Mouse (Mus musculus) midbrain, embryonic 14.5 days (tissue): Measurements from ENCODE around the gene C1qtnf9. TPM values are rescaled to one million over a fixed set of nuclear protein-coding genes. Genes with fewer than 3 reads are reported as not detected.

ENCODE experiments used
- ATAC-seq: fragments of 200-750 bp; cut with Nextera tagmentation; 2 replicates; pipeline ENCODE4 v1.8.0; 2017; ENCODE audit warnings: moderate number of reproducible peaks, moderate library complexity; ENCODE audit not compliant: low FRiP score, low TSS enrichment
- DNase-seq: peaks from one replicate; pipeline ENCODE4 v3.0.0-alpha.2; 2015
- H3K27ac ChIP-seq: fragments of 300-500 bp; sonication (generic); replicated peaks from 2 replicates; pipeline ENCODE4 v1.5.1; 2014; ENCODE audit warnings: mild to moderate bottlenecking, low read depth, low read length, moderate library complexity
- H3K27me3 ChIP-seq: fragments of 300-500 bp; sonication (generic); 2 replicates; pipeline ENCODE4 v1.6.1; 2014; ENCODE audit warnings: low read length, control low read depth, mixed read lengths; ENCODE audit not compliant: control insufficient read depth, insufficient read depth
- H3K36me3 ChIP-seq: fragments of 300-500 bp; sonication (generic); 2 replicates; pipeline ENCODE4 v1.6.1; 2014; ENCODE audit warnings: low read length, control low read depth; ENCODE audit not compliant: control insufficient read depth, insufficient read depth
- H3K4me1 ChIP-seq: fragments of 300-500 bp; sonication (generic); 2 replicates; pipeline ENCODE4 v1.6.1; 2014; ENCODE audit warnings: mild to moderate bottlenecking, antibody characterized with exemption, low read length, control low read depth; ENCODE audit not compliant: control insufficient read depth, insufficient read depth
- H3K4me2 ChIP-seq: fragments of 300-500 bp; sonication (generic); 2 replicates; pipeline ENCODE4 v1.6.1; 2014; ENCODE audit warnings: mild to moderate bottlenecking, low read length, moderate library complexity
- H3K4me3 ChIP-seq: fragments of 300-500 bp; sonication (generic); replicated peaks from 2 replicates; pipeline ENCODE4 v1.5.1; 2014; ENCODE audit warnings: low read depth, low read length
- H3K9ac ChIP-seq: fragments of 300-500 bp; sonication (generic); replicated peaks from 2 replicates; pipeline ENCODE4 v1.6.1; 2014; ENCODE audit warnings: mild to moderate bottlenecking, low read length, moderate library complexity
- H3K9me3 ChIP-seq: fragments of 300-500 bp; sonication (generic); 2 replicates; pipeline ENCODE4 v1.6.1; 2016; ENCODE audit warnings: low read length, control low read depth, mixed read lengths; ENCODE audit not compliant: control insufficient read depth
- WGBS: fragments of 180-500 bp; shearing (Covaris S2); extraction: QIAGEN DNeasy Blood & Tissue Kit; methylation state at CpG from one replicate; pipeline ENCODE4 v1.1.7; 2014; 5-methylcytosine and 5-hydroxymethylcytosine counted together
- polyA plus RNA-seq: library from polyadenylated mRNA; unstranded; fragments of >200 nt; fragmentation: Nextera tagmentation; extraction: Ambion mirVana; gene quantifications from 2 replicates; pipeline ENCODE4 v1.2.1, GENCODE M21; 2014

The C1qtnf9 gene
- polyA plus RNA-seq, 1 experiment from 2014 or later, result not detected

DNA sequence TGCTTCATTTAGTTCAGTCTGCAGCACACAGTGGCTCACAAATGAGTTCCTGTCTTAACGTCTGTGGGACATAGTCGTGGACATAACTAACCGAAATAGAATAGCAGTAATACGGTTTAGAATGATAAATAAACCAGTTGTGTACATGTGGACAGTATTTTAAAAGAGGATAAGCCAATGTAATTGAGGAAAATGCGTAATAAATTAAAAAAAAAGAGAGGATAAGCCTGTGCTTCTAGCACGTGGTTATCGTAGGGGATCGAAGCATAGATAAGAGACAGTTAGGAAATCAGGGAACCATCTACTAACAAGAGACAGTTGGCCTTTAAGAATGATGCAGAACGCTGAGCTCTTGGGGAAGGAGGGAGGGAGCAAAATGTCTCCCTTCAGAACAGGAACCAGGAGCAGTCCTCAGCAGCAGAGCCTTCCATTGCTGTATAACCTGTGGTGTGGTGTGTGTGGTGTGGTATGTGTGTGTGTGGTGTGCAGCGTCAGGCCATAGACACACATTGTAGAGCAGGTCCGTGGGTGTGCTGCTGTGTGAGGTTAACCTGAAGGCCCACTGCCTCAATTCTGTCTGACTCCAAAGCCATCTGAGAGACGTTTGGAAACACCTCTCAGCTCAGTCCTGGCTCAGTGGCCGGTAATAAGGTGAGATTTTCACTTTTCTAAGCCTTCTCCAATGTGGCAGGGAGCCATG is 31.9 kb upstream of the C1qtnf9 start:
- no peak overlapping the region for H3K4me3 ChIP-seq
- H3K9ac ChIP-seq, result no peak overlapping the region
- 56% methylated on average over 13 of the region's 13 CpGs for WGBS
- ATAC-seq, result no peak
- H3K27ac ChIP-seq, result peak overlapping the region; percentile 61
- H3K27me3 ChIP-seq, result no peaks in the 10 kb centered on the region
- no peak overlapping the region for H3K4me2 ChIP-seq
- no peaks in the 10 kb centered on the region for H3K36me3 ChIP-seq
- H3K9me3 ChIP-seq, result no peaks in the 10 kb centered on the region
- H3K4me1 ChIP-seq, result peaks cover 30% of the 10 kb centered on the region
- no peak for DNase-seq

DNA sequence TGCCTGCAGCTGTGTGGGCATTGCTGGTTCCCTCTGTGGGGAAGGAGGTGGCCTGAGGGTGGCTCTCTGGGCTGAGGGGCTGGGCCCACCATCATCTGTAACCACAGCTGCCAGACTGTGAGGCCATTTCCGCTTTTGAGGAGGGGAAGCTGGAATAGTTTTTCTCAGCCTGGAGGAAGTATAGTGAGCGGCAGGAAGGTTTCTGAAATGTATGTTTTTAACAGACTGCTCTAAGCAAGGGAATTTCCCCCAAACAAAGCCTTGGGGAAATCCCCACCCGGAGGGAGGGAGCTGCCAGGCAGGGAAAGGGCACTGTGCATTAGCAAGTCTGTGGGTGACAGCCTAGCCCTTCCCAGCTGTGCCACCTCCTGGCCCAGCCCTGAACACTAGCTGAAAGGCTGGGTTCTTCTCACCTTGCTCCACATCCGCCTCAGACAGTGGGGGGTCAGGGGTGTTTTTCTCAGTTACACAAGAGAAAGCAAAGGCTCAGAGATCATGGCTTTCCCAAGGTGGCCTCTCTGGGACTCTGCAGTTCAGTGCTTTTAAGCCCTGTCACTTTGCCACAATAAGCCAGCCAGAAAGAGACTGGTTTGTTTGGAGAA is 31.2 kb upstream of the C1qtnf9 start:
- WGBS, result 6% methylated on average over 4 of the region's 4 CpGs
- DNase-seq (peak; percentile 46), ATAC-seq (no peak)
- 0 out of 2 replicates have a peak overlapping the region, but pooled peaks have one; percentile 0 for H3K4me2 ChIP-seq
- H3K36me3 ChIP-seq, result no peaks in the 10 kb centered on the region
- no peaks in the 10 kb centered on the region for H3K9me3 ChIP-seq
- no peak overlapping the region for H3K4me3 ChIP-seq
- H3K27me3 ChIP-seq, result no peaks in the 10 kb centered on the region
- no peak overlapping the region for H3K9ac ChIP-seq
- peaks cover 30% of the 10 kb centered on the region for H3K4me1 ChIP-seq
- peak overlapping the region; percentile 61 for H3K27ac ChIP-seq

DNA sequence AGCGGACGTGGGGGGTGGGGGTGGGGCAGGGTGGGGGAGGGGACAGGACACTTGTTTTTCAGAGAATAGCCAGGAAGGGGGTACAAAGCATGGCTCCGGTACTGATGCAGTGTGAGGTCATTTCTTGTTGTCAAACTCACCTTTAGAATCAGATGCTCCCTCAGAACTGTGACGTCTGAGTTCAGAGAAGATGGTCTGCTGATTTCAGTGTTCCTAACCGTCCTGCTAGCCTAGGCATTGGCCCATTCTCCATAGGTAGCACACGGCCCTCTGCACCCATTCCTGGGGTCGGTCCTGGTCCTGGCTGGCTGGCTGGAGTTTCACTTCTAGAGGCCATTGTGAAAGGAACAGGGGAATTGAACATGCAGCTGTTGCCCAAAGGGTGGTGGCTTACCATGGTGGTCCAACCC is 30.7 kb upstream of the C1qtnf9 start:
- WGBS, result 12% methylated on average over 7 of the region's 7 CpGs
- Histone ChIP-seq H3K4me2 (no peak overlapping the region), H3K9ac (no peak overlapping the region), H3K36me3 (no peaks in the 10 kb centered on the region), H3K27me3 (no peaks in the 10 kb centered on the region), H3K4me3 (no peak overlapping the region), H3K4me1 (peaks cover 30% of the 10 kb centered on the region), H3K9me3 (no peaks in the 10 kb centered on the region), H3K27ac (peak overlapping the region; percentile 32; the same call in 1 of the 2 replicates)
- ATAC-seq, result no peak
- DNase-seq, result no peak

DNA sequence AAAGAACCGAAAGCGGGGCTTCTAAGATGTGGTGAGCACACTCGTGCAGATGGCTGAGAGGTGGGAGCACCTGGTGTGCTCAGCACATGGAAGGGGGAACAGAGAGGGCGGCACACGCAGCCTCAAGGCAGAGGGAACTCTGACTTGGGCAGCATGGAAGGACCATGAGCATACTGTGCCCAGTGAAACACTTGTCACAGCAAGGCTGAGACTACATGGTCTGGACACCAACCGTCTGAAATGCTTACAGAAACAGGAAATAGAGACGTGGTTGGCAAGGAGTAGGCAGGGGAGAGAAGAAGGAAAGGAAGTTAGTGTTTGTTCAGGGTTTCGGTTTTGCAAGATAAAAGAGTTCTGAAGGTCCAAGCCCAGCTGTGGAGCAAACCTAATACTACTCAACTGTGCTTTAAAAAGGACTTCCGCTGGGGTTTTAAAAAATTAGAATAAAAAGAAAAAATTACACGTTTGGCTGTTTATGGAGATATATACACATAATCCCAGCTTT is 29.4 kb upstream of the C1qtnf9 start:
- 70% methylated on average over 10 of the region's 10 CpGs for WGBS
- H3K4me2 ChIP-seq, result no peak overlapping the region
- H3K4me3 ChIP-seq, result no peak overlapping the region
- no peak for ATAC-seq
- no peak overlapping the region for H3K9ac ChIP-seq
- H3K4me1 ChIP-seq, result peaks cover 21% of the 10 kb centered on the region
- no peak overlapping the region; the same call in 1 of the 2 replicates for H3K27ac ChIP-seq
- no peaks in the 10 kb centered on the region for H3K27me3 ChIP-seq
- H3K9me3 ChIP-seq, result no peaks in the 10 kb centered on the region
- no peak for DNase-seq
- H3K36me3 ChIP-seq, result no peaks in the 10 kb centered on the region

DNA sequence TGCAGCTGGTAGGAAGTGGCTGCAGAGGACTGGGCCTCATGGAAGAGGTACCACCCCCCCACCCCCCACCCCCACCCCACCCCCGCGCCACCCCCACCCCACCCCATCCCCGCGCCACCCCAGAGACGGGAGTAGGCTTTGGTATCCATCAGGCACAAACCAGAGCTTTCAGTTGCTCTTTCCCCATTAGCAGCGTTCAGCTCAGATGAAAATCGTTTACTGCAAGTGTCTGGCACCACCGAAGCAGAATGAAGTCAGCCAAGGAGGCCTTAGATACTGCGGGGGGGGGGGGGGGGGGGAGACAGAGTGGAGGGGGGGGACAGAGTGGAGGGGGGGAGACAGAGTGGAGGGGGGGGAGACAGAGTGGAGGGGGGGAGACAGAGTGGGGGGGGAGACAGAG is 28.8 kb upstream of the C1qtnf9 start:
- no peak for ATAC-seq
- no peak for DNase-seq
- H3K27me3 ChIP-seq, result no peaks in the 10 kb centered on the region
- no peaks in the 10 kb centered on the region for H3K9me3 ChIP-seq
- peaks cover 21% of the 10 kb centered on the region for H3K4me1 ChIP-seq
- H3K4me2 ChIP-seq, result no peak overlapping the region
- no peaks in the 10 kb centered on the region for H3K36me3 ChIP-seq
- WGBS, result 13% methylated on average over 8 of the region's 9 CpGs
- no peak overlapping the region for H3K4me3 ChIP-seq
- H3K9ac ChIP-seq, result no peak overlapping the region
- H3K27ac ChIP-seq, result no peak overlapping the region

DNA sequence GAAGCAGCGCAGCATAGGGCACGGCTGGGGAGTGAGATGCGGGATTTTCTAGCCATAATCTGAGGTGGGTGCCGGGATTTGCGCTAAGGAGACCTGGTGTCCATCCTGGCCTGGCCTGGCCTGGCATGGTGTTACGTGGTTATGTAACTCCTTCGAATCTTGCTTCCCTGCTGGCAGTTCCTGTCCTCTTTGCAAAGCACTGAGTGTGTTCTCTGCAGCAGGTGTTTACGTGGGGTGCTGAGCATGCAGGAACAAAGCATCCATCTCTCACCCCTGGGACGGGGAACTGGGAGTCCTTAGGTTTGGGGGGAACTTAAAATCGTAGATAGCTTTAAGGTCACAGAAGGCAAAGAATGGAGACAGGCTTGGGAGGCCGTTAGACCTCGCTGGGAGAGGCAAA is 28.3 kb upstream of the C1qtnf9 start:
- ATAC-seq, result no peak
- Histone ChIP-seq H3K4me1 (peaks cover 21% of the 10 kb centered on the region), H3K4me2 (no peak overlapping the region), H3K9ac (no peak overlapping the region), H3K4me3 (no peak overlapping the region), H3K36me3 (no peaks in the 10 kb centered on the region), H3K27me3 (no peaks in the 10 kb centered on the region), H3K27ac (no peak overlapping the region), H3K9me3 (no peaks in the 10 kb centered on the region)
- WGBS, result 75% methylated on average over 12 of the region's 12 CpGs
- no peak for DNase-seq

DNA sequence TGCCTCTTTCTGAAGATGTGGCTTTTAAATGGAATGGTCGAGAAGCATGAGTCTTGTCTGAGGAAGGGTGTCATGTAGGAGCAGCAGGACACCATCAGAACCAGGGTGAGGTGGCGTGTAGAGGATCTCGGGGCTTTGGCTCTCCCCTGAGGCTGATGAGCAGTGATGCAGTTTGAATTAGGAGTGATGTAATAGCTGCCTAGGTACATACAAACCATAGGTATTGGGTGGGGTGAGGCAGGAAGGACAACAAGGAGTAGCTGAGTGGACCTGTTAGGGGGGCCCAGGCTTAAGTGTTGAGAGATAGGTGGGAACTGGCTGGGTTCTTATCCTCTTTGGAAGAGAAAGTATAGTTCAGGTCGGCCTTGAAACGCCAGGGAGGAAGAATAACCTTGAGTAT is 27.4 kb upstream of the C1qtnf9 start:
- H3K9me3 ChIP-seq, result no peaks in the 10 kb centered on the region
- H3K27me3 ChIP-seq, result no peaks in the 10 kb centered on the region
- H3K4me1 ChIP-seq, result peaks cover 21% of the 10 kb centered on the region
- ATAC-seq (no peak), DNase-seq (no peak)
- 88% methylated on average over 5 of the region's 5 CpGs for WGBS
- H3K4me3 ChIP-seq, result no peak overlapping the region
- no peak overlapping the region for H3K27ac ChIP-seq
- peaks cover 1% of the 10 kb centered on the region; the same call in 1 of the 2 replicates for H3K36me3 ChIP-seq
- no peak overlapping the region for H3K4me2 ChIP-seq
- no peak overlapping the region for H3K9ac ChIP-seq

DNA sequence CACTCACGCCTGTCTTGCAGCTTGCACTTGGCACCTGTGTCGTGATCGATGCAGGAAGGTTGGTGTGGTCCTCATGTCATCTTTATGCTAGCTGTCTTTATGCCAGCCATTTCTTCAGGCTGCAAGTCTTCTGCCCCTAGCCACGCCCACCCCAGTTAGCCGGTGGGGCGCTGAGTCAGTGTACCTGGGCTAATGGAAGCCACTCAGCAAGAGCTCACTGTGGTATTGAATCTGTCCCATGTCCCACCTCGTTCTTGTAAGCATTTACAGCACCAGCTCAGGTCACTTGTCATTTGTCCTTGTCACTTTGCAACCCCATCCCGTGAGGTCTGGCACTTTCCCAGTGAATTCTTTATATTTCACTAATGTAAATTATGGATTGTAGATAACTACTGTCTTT is 26.9 kb upstream of the C1qtnf9 start:
- Histone ChIP-seq H3K4me1 (peaks cover 21% of the 10 kb centered on the region), H3K9ac (no peak overlapping the region), H3K27me3 (no peaks in the 10 kb centered on the region), H3K4me2 (no peak overlapping the region), H3K36me3 (peaks cover 6% of the 10 kb centered on the region; the same call in 1 of the 2 replicates), H3K9me3 (no peaks in the 10 kb centered on the region), H3K4me3 (no peak overlapping the region), H3K27ac (0 out of 2 replicates have a peak overlapping the region, but pooled peaks have one; percentile 20)
- DNase-seq (no peak), ATAC-seq (no peak)
- 84% methylated on average over 8 of the region's 8 CpGs for WGBS
